Mouse (Mus musculus): Measurements from ENCODE around the gene Clmp. TPM values are rescaled to one million over a fixed set of nuclear protein-coding genes. Genes with fewer than 3 reads are reported as not detected.

Gene Clmp
- polyA plus RNA-seq, 1 experiment from 2014 or later, result 56.3 TPM

GRCm38 (mm10) chr9:40666190-40666803 lies 19.5 kb upstream of the Clmp start:
- no peaks in the 10 kb centered on the region for H3K36me3 ChIP-seq

GRCm38 (mm10) chr9:40670313-40670712 lies 15.4 kb upstream of the Clmp start, which contains the start of gene Gm21915:
TSS of gene Gm21915 (plus strand) at chr9:40670613.
- Histone ChIP-seq H3K4me3 (no peak within 1 kb of the TSS), H3K36me3 (no peaks in the 10 kb centered on the region), H3K27ac (replicated peaks) (no peak within 1 kb of the TSS), H3K4me1 (peaks cover 7% of the 10 kb centered on the region; the same call in 1 of the 2 replicates), H3K9me3 (no peaks in the 10 kb centered on the region), H3K4me2 (replicated peaks) (no peak within 1 kb of the TSS), H3K9ac (replicated peaks) (no peak within 1 kb of the TSS), H3K27me3 (no peaks in the 10 kb centered on the region)
- 93% methylated on average over 3 of the region's 3 CpGs for WGBS
- no peak for ATAC-seq (replicated peaks)

More at GRCm38 (mm10) chr9:40666190-40666803, 19.5 kb upstream of the Clmp start:
- H3K4me2 ChIP-seq (replicated peaks), result no peak overlapping the region
- H3K4me1 ChIP-seq, result peaks cover 1% of the 10 kb centered on the region; the same call in 1 of the 2 replicates
- no peak overlapping the region for H3K27ac ChIP-seq (replicated peaks)
- H3K27me3 ChIP-seq, result no peaks in the 10 kb centered on the region
- WGBS, result 78% methylated on average over 9 of the region's 9 CpGs
- no peaks in the 10 kb centered on the region for H3K9me3 ChIP-seq
- no peak for ATAC-seq (replicated peaks)
- no peak overlapping the region for H3K4me3 ChIP-seq
- no peak overlapping the region for H3K9ac ChIP-seq (replicated peaks)

GRCm38 (mm10) chr9:40671323-40671930 lies 14.3 kb upstream of the Clmp start:
- 0 out of 2 replicates have a peak, but pooled peaks have one; percentile 35 for ATAC-seq (replicated peaks)
- no peak overlapping the region for H3K4me3 ChIP-seq
- no peaks in the 10 kb centered on the region for H3K9me3 ChIP-seq
- H3K4me1 ChIP-seq, result peaks cover 7% of the 10 kb centered on the region; the same call in 1 of the 2 replicates
- H3K27ac ChIP-seq (replicated peaks), result no peak overlapping the region
- H3K9ac ChIP-seq (replicated peaks), result no peak overlapping the region
- H3K36me3 ChIP-seq, result no peaks in the 10 kb centered on the region
- no peak overlapping the region for H3K4me2 ChIP-seq (replicated peaks)
- 31% methylated on average over 4 of the region's 4 CpGs for WGBS
- H3K27me3 ChIP-seq, result no peaks in the 10 kb centered on the region

GRCm38 (mm10) chr9:40675203-40675958 lies 10.4 kb upstream of the Clmp start:
- Histone ChIP-seq H3K27me3 (no peaks in the 10 kb centered on the region), H3K4me1 (peaks cover 7% of the 10 kb centered on the region; the same call in 1 of the 2 replicates), H3K9ac (replicated peaks) (no peak overlapping the region), H3K36me3 (no peaks in the 10 kb centered on the region), H3K4me2 (replicated peaks) (no peak overlapping the region), H3K4me3 (no peak overlapping the region), H3K27ac (replicated peaks) (no peak overlapping the region), H3K9me3 (no peaks in the 10 kb centered on the region)
- no peak for ATAC-seq (replicated peaks)
- whole genome bisulfite sequencing, result 91% methylated on average over 12 of the region's 12 CpGs

GRCm38 (mm10) chr9:40678653-40679052 lies 7.1 kb upstream of the Clmp start:
- Histone ChIP-seq H3K9ac (replicated peaks) (no peak overlapping the region), H3K27ac (replicated peaks) (no peak overlapping the region; the same call in 1 of the 2 replicates), H3K36me3 (no peaks in the 10 kb centered on the region), H3K27me3 (no peaks in the 10 kb centered on the region), H3K4me2 (replicated peaks) (no peak overlapping the region), H3K4me1 (no peaks in the 10 kb centered on the region), H3K9me3 (no peaks in the 10 kb centered on the region), H3K4me3 (no peak overlapping the region)
- ATAC-seq (replicated peaks), result no peak
- WGBS, result 86% methylated on average over 4 of the region's 4 CpGs

- Histone ChIP-seq H3K4me2 (replicated peaks) (peak overlapping the region; percentile 74), H3K9ac (replicated peaks) (peak overlapping the region; percentile 70), H3K4me1 (peaks cover 31% of the 10 kb centered on the region), H3K9me3 (no peaks in the 10 kb centered on the region), H3K36me3 (no peaks in the 10 kb centered on the region), H3K27ac (replicated peaks) (peak overlapping the region; percentile 93), H3K27me3 (no peaks in the 10 kb centered on the region), H3K4me3 (peak overlapping the region; percentile 74)
- under 1% methylated on average over 23 of the region's 23 CpGs for WGBS
- peak; percentile 68 for ATAC-seq (replicated peaks)
Observed at GRCm38 (mm10) chr9:40686421-40686899, 698 bp downstream of the Clmp start.

GRCm38 (mm10) chr9:40687053-40687452 lies 1.3 kb downstream of the Clmp start:
- no peaks in the 10 kb centered on the region for H3K27me3 ChIP-seq
- ATAC-seq (replicated peaks), result 0 out of 2 replicates have a peak, but pooled peaks have one; percentile 11
- H3K27ac ChIP-seq (replicated peaks), result peak overlapping the region; percentile 93
- peak overlapping the region; percentile 74 for H3K4me3 ChIP-seq
- H3K9me3 ChIP-seq, result no peaks in the 10 kb centered on the region
- peaks cover 31% of the 10 kb centered on the region for H3K4me1 ChIP-seq
- H3K36me3 ChIP-seq, result no peaks in the 10 kb centered on the region
- 41% methylated on average over 5 of the region's 5 CpGs for WGBS
- peak overlapping the region; percentile 70 for H3K9ac ChIP-seq (replicated peaks)
- H3K4me2 ChIP-seq (replicated peaks), result peak overlapping the region; percentile 74

GRCm38 (mm10) chr9:40687553-40687952 lies 1.8 kb downstream of the Clmp start:
- 42% methylated on average over 3 of the region's 3 CpGs for WGBS
- no peaks in the 10 kb centered on the region for H3K27me3 ChIP-seq
- H3K36me3 ChIP-seq, result no peaks in the 10 kb centered on the region
- H3K9ac ChIP-seq (replicated peaks), result peak overlapping the region; percentile 70
- H3K4me1 ChIP-seq, result peaks cover 34% of the 10 kb centered on the region
- H3K4me3 ChIP-seq, result peak overlapping the region; percentile 74
- ATAC-seq (replicated peaks), result no peak
- H3K27ac ChIP-seq (replicated peaks), result peak overlapping the region; percentile 93
- H3K9me3 ChIP-seq, result no peaks in the 10 kb centered on the region
- peak overlapping the region; percentile 74 for H3K4me2 ChIP-seq (replicated peaks)

GRCm38 (mm10) chr9:40690511-40690910 lies 4.7 kb downstream of the Clmp start:
- H3K36me3 ChIP-seq, result no peaks in the 10 kb centered on the region
- no peak overlapping the region for H3K4me3 ChIP-seq
- WGBS, result 81% methylated on average over 7 of the region's 7 CpGs
- H3K9me3 ChIP-seq, result no peaks in the 10 kb centered on the region
- H3K27me3 ChIP-seq, result no peaks in the 10 kb centered on the region
- peaks cover 62% of the 10 kb centered on the region for H3K4me1 ChIP-seq
- no peak overlapping the region for H3K27ac ChIP-seq (replicated peaks)
- ATAC-seq (replicated peaks), result no peak
- H3K9ac ChIP-seq (replicated peaks), result no peak overlapping the region
- no peak overlapping the region for H3K4me2 ChIP-seq (replicated peaks)

- H3K4me3 ChIP-seq, result no peak overlapping the region
- WGBS, result 15% methylated on average over 3 of the region's 3 CpGs
- peak overlapping the region; percentile 82 for H3K27ac ChIP-seq (replicated peaks)
- H3K4me2 ChIP-seq (replicated peaks), result peak overlapping the region; percentile 3; the same call in 1 of the 2 replicates
- H3K9ac ChIP-seq (replicated peaks), result 0 out of 2 replicates have a peak overlapping the region, but pooled peaks have one; percentile 25
- H3K36me3 ChIP-seq, result peaks cover 6% of the 10 kb centered on the region; the same call in 1 of the 2 replicates
- H3K4me1 ChIP-seq, result peaks cover 48% of the 10 kb centered on the region
- no peaks in the 10 kb centered on the region for H3K27me3 ChIP-seq
- ATAC-seq (replicated peaks), result no peak; the same call in 1 of the 2 replicates
- H3K9me3 ChIP-seq, result no peaks in the 10 kb centered on the region
Observed at GRCm38 (mm10) chr9:40693026-40693425, 7.3 kb downstream of the Clmp start.

- peak; percentile 27 for ATAC-seq (replicated peaks)
Observed at GRCm38 (mm10) chr9:40693768-40694167, 8.0 kb downstream of the Clmp start.

More at GRCm38 (mm10) chr9:40693768-40694167, 8.0 kb downstream of the Clmp start:
- Histone ChIP-seq H3K4me3 (no peak overlapping the region), H3K36me3 (peaks cover 6% of the 10 kb centered on the region; the same call in 1 of the 2 replicates), H3K27ac (replicated peaks) (peak overlapping the region; percentile 82), H3K9ac (replicated peaks) (no peak overlapping the region), H3K9me3 (no peaks in the 10 kb centered on the region), H3K27me3 (no peaks in the 10 kb centered on the region), H3K4me2 (replicated peaks) (0 out of 2 replicates have a peak overlapping the region, but pooled peaks have one; percentile 3), H3K4me1 (peaks cover 41% of the 10 kb centered on the region)
- 39% methylated on average over 5 of the region's 5 CpGs for WGBS
